Mouse (Mus musculus) thymus, adult 2 months (tissue): ENCODE results near the gene Bud13.

Source experiments
- CTCF ChIP-seq: fragments of 200-500 bp; IDR thresholded peaks from 2 replicates; pipeline ENCODE4 v1.5.1; 2012; ENCODE audit warnings: mild to moderate bottlenecking, control low read depth, low read length, moderate library complexity, borderline replicate concordance; ENCODE audit not compliant: control insufficient read depth, poor library complexity, insufficient read depth; ENCODE audit errors: extremely low read depth
- POLR2A ChIP-seq: fragments of 200-500 bp; IDR thresholded peaks from 2 replicates; pipeline ENCODE4 v1.6.1; 2012; ENCODE audit warnings: mild to moderate bottlenecking, low read length, control low read depth, moderate library complexity; ENCODE audit not compliant: control insufficient read depth, poor library complexity, insufficient read depth; ENCODE audit errors: extremely low read depth

GRCm38 (mm10) chr9:46329250-46329648, 46.4 kb downstream of the Bud13 start:
- TF ChIP-seq POLR2A, result no peak
- no peak for TF ChIP-seq CTCF
